Mouse (Mus musculus): ENCODE results near the gene Pmpca.

Gene Pmpca

DNA sequence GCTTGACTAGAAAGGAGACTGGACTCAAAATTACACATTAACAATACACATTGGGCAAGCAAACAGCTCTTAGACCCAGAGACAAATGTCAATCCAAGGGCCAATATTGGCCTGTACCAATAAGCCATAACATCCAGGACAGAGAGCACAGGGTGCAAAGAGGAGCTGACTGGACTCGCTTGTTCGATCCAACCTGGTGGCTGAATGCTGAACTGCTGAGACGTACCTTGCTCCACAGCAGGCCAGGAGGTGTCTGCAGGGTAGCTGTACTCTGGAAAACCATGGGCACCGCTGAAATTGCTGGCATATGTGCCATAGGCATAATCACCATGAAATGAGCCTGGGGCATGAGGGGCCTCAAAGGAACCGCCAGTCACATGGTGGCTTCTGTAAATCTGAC, 40.7 kb downstream of the Pmpca start:
- DNase-seq (ENCODE audit: low spot score), result no peak

DNA sequence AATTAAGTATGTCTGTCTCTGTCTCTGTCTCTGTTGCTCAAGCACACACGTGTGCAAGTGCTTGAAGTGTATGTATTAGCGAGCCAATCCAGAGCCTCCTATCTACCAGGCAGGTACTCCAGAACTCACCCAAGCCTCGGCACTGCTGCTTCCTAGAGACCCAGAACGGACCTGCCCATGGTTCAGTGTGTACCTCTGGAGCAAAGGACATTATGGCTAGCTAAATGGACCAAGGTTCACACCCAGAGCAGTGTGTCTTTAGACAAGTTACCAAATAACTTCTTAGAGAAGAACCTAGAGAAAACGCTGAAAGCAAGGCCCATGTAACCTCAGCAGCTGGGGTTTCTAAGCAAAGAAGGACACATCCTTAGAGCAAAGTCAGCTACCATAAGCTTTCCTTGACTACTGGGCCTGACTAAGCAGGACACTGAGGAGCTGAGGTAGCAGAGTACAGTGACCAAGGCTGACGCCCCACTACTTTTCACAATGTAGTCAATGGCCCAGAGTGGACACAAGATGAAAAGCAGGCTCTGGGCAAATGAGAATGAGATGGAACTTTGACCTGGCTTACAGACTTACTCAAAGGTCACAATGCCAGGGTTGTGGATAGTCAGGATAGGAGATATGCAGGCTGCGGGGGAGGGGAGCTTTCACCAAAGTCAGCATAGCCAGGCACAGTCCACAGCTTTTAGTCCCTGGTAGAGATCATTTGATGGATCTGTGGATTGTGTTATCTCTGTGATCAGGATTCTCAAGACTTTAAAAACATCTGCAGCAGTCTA, 45.8 kb downstream of the Pmpca start:
- no peak for DNase-seq (ENCODE audit: low spot score)

DNA sequence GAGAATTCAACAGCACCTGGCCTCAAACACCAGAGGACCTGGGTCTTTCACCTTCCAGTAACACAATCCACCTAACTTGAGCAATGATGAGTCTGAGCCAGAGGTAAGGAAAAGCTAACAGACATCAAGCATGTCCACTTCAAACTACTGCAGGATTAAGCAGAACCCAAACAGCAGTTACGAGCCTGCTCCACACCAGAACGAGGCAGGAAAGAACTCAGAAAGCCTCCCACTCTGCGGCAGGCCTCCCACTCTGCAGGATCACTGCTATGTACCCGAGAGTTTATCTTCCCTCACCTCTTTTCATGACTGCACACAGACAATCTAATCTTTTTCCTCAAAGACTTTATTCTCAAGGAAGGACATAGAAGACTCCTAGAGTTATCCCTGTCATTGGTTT, 48.1 kb downstream of the Pmpca start:
- DNase-seq (ENCODE audit: low spot score), result no peak

GRCm38 (mm10) chr2:26438373-26438772, 49.2 kb downstream of the Pmpca start:
- DNase-seq (ENCODE audit: low spot score), result no peak

DNA sequence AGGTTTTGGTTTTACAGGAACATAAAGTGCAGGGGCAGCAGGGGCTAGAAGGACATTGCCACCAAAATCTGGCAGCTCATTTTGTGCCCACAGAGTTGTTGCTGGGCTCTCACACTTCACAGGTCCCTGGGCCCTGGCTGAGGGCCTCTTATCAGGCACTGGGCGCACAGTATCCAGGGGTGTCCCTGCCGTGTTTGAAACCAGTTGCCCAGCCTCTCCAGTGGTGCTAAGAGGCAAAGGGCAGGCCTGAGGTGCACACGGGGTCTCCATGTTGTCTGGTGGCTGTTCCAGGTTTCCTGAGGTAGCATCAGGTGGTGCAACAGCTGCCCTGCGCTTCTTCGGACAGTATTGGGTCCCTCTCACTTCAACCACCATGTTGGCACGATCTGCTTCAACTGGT, 50.5 kb downstream of the Pmpca start:
- no peak for DNase-seq (ENCODE audit: low spot score)

- no peak for DNase-seq (ENCODE audit: low spot score)
Observed at GRCm38 (mm10) chr2:26441261-26441660, 52.1 kb downstream of the Pmpca start.

DNA sequence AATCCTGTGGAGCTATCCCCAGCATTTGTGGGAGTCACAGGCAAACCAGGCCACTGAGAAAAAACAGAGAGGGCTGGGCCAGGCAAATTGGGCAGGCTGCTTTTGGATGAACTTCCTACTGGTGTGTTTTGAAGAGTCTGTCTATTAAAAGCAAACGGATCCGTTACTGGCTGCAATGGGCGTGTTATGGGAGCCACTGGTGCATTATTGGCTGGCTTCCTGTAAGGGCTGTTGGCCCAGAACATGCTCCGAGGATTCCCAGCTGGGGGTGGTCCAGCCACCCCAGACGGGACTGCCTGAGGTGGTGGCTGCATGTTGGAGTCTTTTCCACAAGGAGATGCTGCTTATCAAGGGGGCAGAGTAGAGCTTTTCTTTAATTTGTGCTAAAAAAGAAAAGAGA, 52.5 kb downstream of the Pmpca start:
- no peak for DNase-seq (ENCODE audit: low spot score)

DNA sequence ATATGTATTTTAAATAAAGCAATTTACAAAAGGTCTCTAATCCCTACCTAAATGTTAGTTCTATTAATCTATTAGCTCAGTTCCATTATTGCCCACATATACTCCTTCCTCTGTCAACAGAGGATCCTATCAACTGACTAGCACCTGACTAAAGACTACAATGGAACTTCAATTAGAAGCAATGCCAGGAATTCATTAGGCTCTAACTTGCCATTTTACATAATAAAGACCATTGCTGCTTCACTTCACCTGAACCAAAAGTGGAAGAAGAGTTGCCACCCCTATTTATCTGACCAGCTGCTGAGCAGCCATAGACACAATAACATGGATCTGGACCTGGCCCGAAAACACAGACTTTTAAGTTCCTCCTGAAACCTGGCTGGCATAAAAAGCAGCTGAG, 53.7 kb downstream of the Pmpca start:
- DNase-seq (ENCODE audit: low spot score), result no peak

DNA sequence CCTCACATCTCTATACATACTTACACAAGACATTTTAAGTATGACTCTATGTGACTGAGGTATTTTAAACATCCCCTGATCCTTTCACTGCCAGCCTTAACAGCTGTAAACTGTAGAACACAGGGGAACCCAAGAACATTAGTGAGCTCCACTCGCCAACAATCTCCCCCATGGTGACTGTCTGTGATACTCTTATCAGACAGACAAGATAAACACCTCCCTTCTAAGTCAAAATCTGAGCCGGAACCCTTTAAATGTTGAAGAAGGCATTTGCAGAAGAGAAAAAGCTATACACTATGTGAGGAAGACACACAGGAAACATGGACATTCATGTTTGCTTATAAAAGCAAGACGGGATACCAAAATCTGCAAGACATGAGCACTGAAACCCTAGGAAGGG, 54.7 kb downstream of the Pmpca start:
- DNase-seq (ENCODE audit: low spot score), result no peak

DNA sequence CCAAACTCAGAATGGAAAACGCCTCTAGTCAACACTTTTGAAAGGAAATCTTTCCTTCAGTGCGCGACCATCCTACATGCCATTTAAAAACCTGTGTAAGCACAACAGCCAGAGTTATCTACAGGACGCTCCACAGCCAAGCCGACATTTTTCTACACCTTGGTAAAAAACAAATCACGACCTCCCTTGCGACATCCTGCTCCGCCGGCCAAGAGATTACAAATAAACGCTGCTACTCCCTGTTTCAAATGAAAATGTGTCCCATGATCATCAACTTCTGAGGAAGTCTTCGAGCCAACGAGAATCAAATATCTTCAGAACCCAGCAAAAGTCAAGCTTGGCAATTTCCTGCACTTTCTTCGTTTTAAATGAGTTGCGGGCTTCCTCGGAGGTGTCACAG, 55.2 kb downstream of the Pmpca start:
- DNase-seq (ENCODE audit: low spot score), result no peak

DNA sequence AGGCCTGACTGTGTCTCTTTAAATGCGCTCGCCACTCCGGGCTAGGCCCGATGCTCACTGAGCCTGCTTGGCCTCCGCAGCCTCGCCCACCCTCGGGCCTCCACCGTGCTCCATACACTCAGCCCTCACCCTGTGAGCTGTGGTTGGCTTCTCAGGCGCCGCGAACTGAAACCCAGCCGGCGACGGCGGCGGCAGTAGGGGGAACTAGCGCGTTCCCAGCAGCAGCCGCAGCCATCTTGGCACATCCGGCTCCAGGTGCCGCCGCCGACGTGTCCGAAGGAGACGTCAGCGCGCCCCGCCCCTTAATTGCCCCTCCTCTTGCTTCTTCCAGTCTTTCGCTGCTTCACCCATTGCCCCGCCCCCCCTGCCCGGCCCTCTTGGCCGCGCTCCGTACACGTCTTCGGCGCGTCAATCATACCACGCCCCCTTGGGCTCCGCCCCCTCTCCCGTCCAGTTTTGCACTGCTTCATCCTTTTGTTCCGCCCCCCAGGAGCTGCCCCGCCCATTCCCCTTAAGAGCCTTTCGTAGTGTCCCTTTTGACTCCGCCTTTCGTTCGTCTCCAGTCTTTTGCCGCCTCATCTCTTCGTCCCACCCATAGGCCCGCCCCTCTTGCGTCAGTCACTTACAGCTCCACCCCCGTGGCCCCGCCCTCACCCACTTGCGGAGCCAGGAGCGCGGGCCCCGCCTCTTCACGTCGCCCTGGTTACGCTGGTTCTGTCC, 56.0 kb downstream of the Pmpca start, which contains the start of gene Sec16a:
Gene Sec16a, minus strand, starts transcription at position 271 of the 720 bp plus-strand sequence.
- DNase-seq (ENCODE audit: low spot score), result peak; percentile 99

DNA sequence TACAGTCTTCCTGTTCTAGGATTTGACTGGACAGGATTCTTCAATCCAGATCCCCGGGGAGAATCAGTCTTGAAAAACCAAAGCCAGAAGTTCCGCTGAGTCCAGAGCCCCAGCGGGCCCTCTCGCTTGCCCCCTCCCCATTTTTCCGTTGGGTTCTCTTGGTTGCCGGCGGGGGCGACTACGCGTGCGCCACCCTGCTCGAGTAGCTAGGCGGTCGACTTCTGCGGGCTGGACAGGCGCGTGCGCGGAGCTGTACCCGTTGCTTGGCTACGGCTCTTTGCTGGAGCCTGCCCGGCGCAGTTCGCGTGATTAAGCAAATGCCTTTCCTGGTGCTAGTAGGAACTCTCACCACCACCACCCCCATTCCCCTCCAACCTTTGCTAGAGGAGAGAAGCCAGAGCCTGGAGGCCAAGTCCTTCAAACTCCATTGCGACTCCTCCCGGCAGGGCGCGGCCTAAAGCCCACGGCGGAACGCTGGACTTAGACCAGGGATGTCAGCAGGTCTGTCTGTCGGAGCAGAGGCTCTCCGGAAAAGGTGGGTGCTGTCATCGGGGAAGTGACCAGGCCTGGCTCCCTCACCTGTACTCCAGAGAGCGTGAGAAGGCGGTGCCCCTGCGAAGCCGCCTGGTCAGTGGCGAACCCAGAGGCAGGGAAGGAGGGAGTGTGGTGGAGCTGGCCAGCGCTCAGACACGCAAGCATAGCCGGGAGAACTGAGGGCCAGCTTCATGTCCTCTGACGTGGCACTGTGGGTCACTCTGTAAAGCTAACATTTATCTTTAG, 56.7 kb downstream of the Pmpca start:
- peak; percentile 80 for DNase-seq (ENCODE audit: low spot score)

- DNase-seq (ENCODE audit: low spot score), result no peak
Observed at GRCm38 (mm10) chr2:26446671-26447070, 57.5 kb downstream of the Pmpca start.
